Mouse (Mus musculus) lung, embryonic 14.5 days (tissue): Measurements from ENCODE around the gene Hagh. TPM values are rescaled to one million over a fixed set of nuclear protein-coding genes. Genes with fewer than 3 reads are reported as not detected.

Experiments used
- ATAC-seq: fragments of 200-750 bp; cut with Nextera tagmentation; 2 replicates; pipeline ENCODE4 v1.8.0; 2017; ENCODE audit warnings: mild to moderate bottlenecking, moderate TSS enrichment, moderate library complexity; ENCODE audit not compliant: insufficient read depth
- DNase-seq: peaks from one replicate; pipeline ENCODE4 v3.0.0-alpha.2; 2015
- H3K27ac ChIP-seq: fragments of 300-500 bp; sonication (generic); 2 replicates; pipeline ENCODE4 v1.5.1; 2014; ENCODE audit warnings: low read depth, mild to moderate bottlenecking, moderate library complexity
- H3K27me3 ChIP-seq: fragments of 300-500 bp; sonication (generic); 2 replicates; pipeline ENCODE4 v1.6.1; 2014; ENCODE audit warnings: low read length, control low read depth; ENCODE audit not compliant: insufficient read depth
- H3K36me3 ChIP-seq: fragments of 300-500 bp; sonication (generic); 2 replicates; pipeline ENCODE4 v1.6.1; 2014; ENCODE audit warnings: control low read depth; ENCODE audit not compliant: insufficient read depth
- H3K4me1 ChIP-seq: fragments of 300-500 bp; sonication (generic); 2 replicates; pipeline ENCODE4 v1.6.1; 2014; ENCODE audit warnings: antibody characterized with exemption, control low read depth; ENCODE audit not compliant: insufficient read depth
- H3K4me2 ChIP-seq: fragments of 300-500 bp; sonication (generic); 2 replicates; pipeline ENCODE4 v1.6.1; 2014; ENCODE audit warnings: mild to moderate bottlenecking
- H3K4me3 ChIP-seq: fragments of 300-500 bp; sonication (generic); 2 replicates; pipeline ENCODE4 v1.5.1; 2014; ENCODE audit warnings: low read depth, low read length
- H3K9ac ChIP-seq: fragments of 300-500 bp; sonication (generic); 2 replicates; pipeline ENCODE4 v1.6.1; 2014
- H3K9me3 ChIP-seq: fragments of 300-500 bp; sonication (generic); 2 replicates; pipeline ENCODE4 v1.6.1; 2016; ENCODE audit warnings: low read depth, low read length, control low read depth
- CTCF ChIP-seq: IDR thresholded peaks from 2 replicates; pipeline ENCODE4 v1.5.1; 2016; ENCODE audit warnings: antibody characterized with exemption, low read depth
- WGBS: fragments of 180-500 bp; shearing (Covaris S2); extraction: QIAGEN DNeasy Blood & Tissue Kit; methylation state at CpG from one replicate; pipeline ENCODE4 v1.1.7; 2014; 5-methylcytosine and 5-hydroxymethylcytosine counted together
- polyA plus RNA-seq: library from polyadenylated mRNA; unstranded; fragments of >200 nt; fragmentation: Nextera tagmentation; extraction: Ambion mirVana; gene quantifications from 2 replicates; pipeline ENCODE4 v1.2.1, GENCODE M21; 2014

The Hagh gene
- polyA plus RNA-seq, 1 experiment from 2014 or later, result 24.8 TPM

GRCm38 (mm10) chr17:24902671-24903474 lies 62.9 kb downstream of the Hagh start:
- H3K4me2 ChIP-seq, result no peak overlapping the region; the same call in 1 of the 2 replicates
- no peaks in the 10 kb centered on the region for H3K27me3 ChIP-seq
- no peak overlapping the region for H3K9ac ChIP-seq
- H3K36me3 ChIP-seq, result peaks cover 100% of the 10 kb centered on the region
- no peak for DNase-seq
- H3K9me3 ChIP-seq, result no peaks in the 10 kb centered on the region
- peak; percentile 56 for TF ChIP-seq CTCF
- H3K4me3 ChIP-seq, result no peak overlapping the region
- no peaks in the 10 kb centered on the region for H3K4me1 ChIP-seq
- ATAC-seq, result no peak
- WGBS, result 68% methylated on average over 9 of the region's 9 CpGs
- H3K27ac ChIP-seq, result no peak overlapping the region; the same call in 1 of the 2 replicates

GRCm38 (mm10) chr17:24903767-24904166 lies 63.8 kb downstream of the Hagh start:
- ATAC-seq, result no peak
- no peak overlapping the region for H3K4me2 ChIP-seq
- H3K27me3 ChIP-seq, result no peaks in the 10 kb centered on the region
- H3K4me3 ChIP-seq, result no peak overlapping the region
- H3K9ac ChIP-seq, result no peak overlapping the region
- peaks cover 100% of the 10 kb centered on the region for H3K36me3 ChIP-seq
- H3K4me1 ChIP-seq, result no peaks in the 10 kb centered on the region
- no peaks in the 10 kb centered on the region for H3K9me3 ChIP-seq
- 82% methylated on average over 9 of the region's 9 CpGs for WGBS
- H3K27ac ChIP-seq, result no peak overlapping the region; the same call in 1 of the 2 replicates
- no peak for DNase-seq
- TF ChIP-seq CTCF, result no peak

GRCm38 (mm10) chr17:24907591-24907990 lies 67.6 kb downstream of the Hagh start:
- TF ChIP-seq CTCF, result no peak
- H3K27me3 ChIP-seq, result no peaks in the 10 kb centered on the region
- no peak for ATAC-seq
- H3K4me2 ChIP-seq, result no peak overlapping the region
- no peaks in the 10 kb centered on the region for H3K4me1 ChIP-seq
- WGBS, result 92% methylated on average over 2 of the region's 2 CpGs
- no peak overlapping the region for H3K27ac ChIP-seq
- no peak for DNase-seq
- no peaks in the 10 kb centered on the region for H3K9me3 ChIP-seq
- no peak overlapping the region for H3K4me3 ChIP-seq
- H3K36me3 ChIP-seq, result peaks cover 99% of the 10 kb centered on the region
- no peak overlapping the region for H3K9ac ChIP-seq

GRCm38 (mm10) chr17:24913984-24914383 lies 74.0 kb downstream of the Hagh start:
- H3K4me2 ChIP-seq, result no peak overlapping the region
- H3K27ac ChIP-seq, result no peak overlapping the region
- H3K9me3 ChIP-seq, result no peaks in the 10 kb centered on the region
- H3K9ac ChIP-seq, result no peak overlapping the region
- no peak overlapping the region for H3K4me3 ChIP-seq
- H3K4me1 ChIP-seq, result no peaks in the 10 kb centered on the region
- ATAC-seq, result no peak
- no peak for DNase-seq
- no peak for TF ChIP-seq CTCF
- no peaks in the 10 kb centered on the region for H3K27me3 ChIP-seq
- H3K36me3 ChIP-seq, result peaks cover 98% of the 10 kb centered on the region

Other genes with a start within 250 kb of the Hagh start
- 62.2 and 66.5 TPM in 2 replicates for gene Tsc2, start 207.5 kb upstream of the Hagh start, polyA plus RNA-seq
- gene Nthl1, start 207.5 kb upstream of the Hagh start, polyA plus RNA-seq, result 15.9 and 18.6 TPM in 2 replicates
- gene Slc9a3r2, start 189.8 kb upstream of the Hagh start, polyA plus RNA-seq, result 67.8 and 68.3 TPM in 2 replicates
- gene Npw, start 181.7 kb upstream of the Hagh start, polyA plus RNA-seq, result 0.78 and 1.0 TPM in 2 replicates
- 32.9 and 34.0 TPM in 2 replicates for gene Zfp598, start 170.5 kb upstream of the Hagh start, polyA plus RNA-seq
- gene Syngr3, start 150.2 kb upstream of the Hagh start, polyA plus RNA-seq, result 0.83 and 1.3 TPM in 2 replicates
- gene Gfer, start 144.0 kb upstream of the Hagh start, polyA plus RNA-seq, result 53.9 and 54.4 TPM in 2 replicates
- 3.5 and 5.0 TPM in 2 replicates for gene Noxo1, start 143.9 kb upstream of the Hagh start, polyA plus RNA-seq
- 97.9 and 112 TPM in 2 replicates for gene Tbl3, start 132.5 kb upstream of the Hagh start, polyA plus RNA-seq
- 0.46 and 0.71 TPM in 2 replicates for gene Rnf151, start 122.1 kb upstream of the Hagh start, polyA plus RNA-seq
- 1,798 and 1,884 TPM in 2 replicates for gene Rps2, start 122.0 kb upstream of the Hagh start, polyA plus RNA-seq
- 211 and 221 TPM in 2 replicates for gene Ndufb10, start 115.7 kb upstream of the Hagh start, polyA plus RNA-seq
- gene Rpl3l, start 112.3 kb upstream of the Hagh start, polyA plus RNA-seq, result not detected in 2 replicates
- 35.2 and 37.8 TPM in 2 replicates for gene Msrb1, start 103.5 kb upstream of the Hagh start, polyA plus RNA-seq
- 2.9 and 3.3 TPM in 2 replicates for gene Hs3st6, start 87.2 kb upstream of the Hagh start, polyA plus RNA-seq
- not detected in 2 replicates for gene Meiob, start 35.9 kb upstream of the Hagh start, polyA plus RNA-seq
- 16.5 and 17.1 TPM in 2 replicates for gene Fahd1, start 10.2 kb downstream of the Hagh start, polyA plus RNA-seq
- gene Igfals, start 25.9 kb downstream of the Hagh start, polyA plus RNA-seq, result 0.93 and 1.1 TPM in 2 replicates
- gene Nubp2, start 46.2 kb downstream of the Hagh start, polyA plus RNA-seq, result 53.0 and 56.5 TPM in 2 replicates
- 34.8 and 37.2 TPM in 2 replicates for gene Spsb3, start 46.5 kb downstream of the Hagh start, polyA plus RNA-seq
- 21.2 and 23.3 TPM in 2 replicates for gene Eme2, start 54.9 kb downstream of the Hagh start, polyA plus RNA-seq
- 92.1 and 93.7 TPM in 2 replicates for gene Mrps34, start 55.0 kb downstream of the Hagh start, polyA plus RNA-seq
- 65.1 and 77.1 TPM in 2 replicates for gene Nme3, start 56.4 kb downstream of the Hagh start, polyA plus RNA-seq
- 32.1 and 34.2 TPM in 2 replicates for gene Mapk8ip3, start 96.8 kb downstream of the Hagh start, polyA plus RNA-seq
- gene Jpt2, start 120.5 kb downstream of the Hagh start, polyA plus RNA-seq, result 140 and 142 TPM in 2 replicates
- 8.7 and 9.8 TPM in 2 replicates for gene Cramp1l, start 175.6 kb downstream of the Hagh start, polyA plus RNA-seq
- gene Ift140, start 175.9 kb downstream of the Hagh start, polyA plus RNA-seq, result 16.9 and 18.0 TPM in 2 replicates
- 65.2 and 67.1 TPM in 2 replicates for gene Tmem204, start 243.4 kb downstream of the Hagh start, polyA plus RNA-seq